Mouse (Mus musculus): Measurements from ENCODE around the gene Smg6.

The Smg6 gene

GRCm38 (mm10) chr11:75192336-75193214, 267.0 kb downstream of the Smg6 start:
- no peak for DNase-seq (ENCODE audit: low spot score)

- no peak for DNase-seq (ENCODE audit: low spot score)
Measured at GRCm38 (mm10) chr11:75193256-75194071, 267.8 kb downstream of the Smg6 start, which contains the start of gene Rtn4rl1. Gene Rtn4rl1 (plus strand): TSS chr11:75193783.

GRCm38 (mm10) chr11:75194121-75194849, 268.7 kb downstream of the Smg6 start:
- DNase-seq (ENCODE audit: low spot score), result no peak

- no peak for DNase-seq (ENCODE audit: low spot score)
Measured at GRCm38 (mm10) chr11:75194850-75195461, 269.3 kb downstream of the Smg6 start.

- DNase-seq (ENCODE audit: low spot score), result no peak
Measured at GRCm38 (mm10) chr11:75196131-75196530, 270.5 kb downstream of the Smg6 start.

GRCm38 (mm10) chr11:75197956-75198355, 272.3 kb downstream of the Smg6 start:
- DNase-seq (ENCODE audit: low spot score), result no peak

- DNase-seq (ENCODE audit: low spot score), result no peak
Measured at GRCm38 (mm10) chr11:75198792-75199191, 273.2 kb downstream of the Smg6 start.

GRCm38 (mm10) chr11:75199951-75200350, 274.3 kb downstream of the Smg6 start:
- no peak for DNase-seq (ENCODE audit: low spot score)

GRCm38 (mm10) chr11:75200935-75201334, 275.3 kb downstream of the Smg6 start:
- no peak for DNase-seq (ENCODE audit: low spot score)

- DNase-seq (ENCODE audit: low spot score), result no peak
Measured at GRCm38 (mm10) chr11:75201721-75202120, 276.1 kb downstream of the Smg6 start.

GRCm38 (mm10) chr11:75203926-75204325, 278.3 kb downstream of the Smg6 start:
- DNase-seq (ENCODE audit: low spot score), result no peak

- no peak for DNase-seq (ENCODE audit: low spot score)
Measured at GRCm38 (mm10) chr11:75204472-75204871, 278.8 kb downstream of the Smg6 start.

- DNase-seq (ENCODE audit: low spot score), result no peak
Measured at GRCm38 (mm10) chr11:75206347-75206746, 280.7 kb downstream of the Smg6 start.

GRCm38 (mm10) chr11:75209363-75209762, 283.7 kb downstream of the Smg6 start:
- DNase-seq (ENCODE audit: low spot score), result no peak

- DNase-seq (ENCODE audit: low spot score), result no peak
Measured at GRCm38 (mm10) chr11:75210093-75210492, 284.5 kb downstream of the Smg6 start.

GRCm38 (mm10) chr11:75210755-75211154, 285.1 kb downstream of the Smg6 start:
- DNase-seq (ENCODE audit: low spot score), result no peak

- no peak for DNase-seq (ENCODE audit: low spot score)
Measured at GRCm38 (mm10) chr11:75212031-75212667, 286.5 kb downstream of the Smg6 start.

- no peak for DNase-seq (ENCODE audit: low spot score)
Measured at GRCm38 (mm10) chr11:75212876-75213275, 287.3 kb downstream of the Smg6 start.

- no peak for DNase-seq (ENCODE audit: low spot score)
Measured at GRCm38 (mm10) chr11:75213372-75214080, 287.9 kb downstream of the Smg6 start.
